Mouse (Mus musculus): ENCODE data around the gene Ank3. TPM values are rescaled to one million over a fixed set of nuclear protein-coding genes. Genes with fewer than 3 reads are reported as not detected.

Gene Ank3
- total and polyA plus RNA-seq, 3 experiments, result 3.2 to 6.7 TPM; not detected in 1

DNA sequence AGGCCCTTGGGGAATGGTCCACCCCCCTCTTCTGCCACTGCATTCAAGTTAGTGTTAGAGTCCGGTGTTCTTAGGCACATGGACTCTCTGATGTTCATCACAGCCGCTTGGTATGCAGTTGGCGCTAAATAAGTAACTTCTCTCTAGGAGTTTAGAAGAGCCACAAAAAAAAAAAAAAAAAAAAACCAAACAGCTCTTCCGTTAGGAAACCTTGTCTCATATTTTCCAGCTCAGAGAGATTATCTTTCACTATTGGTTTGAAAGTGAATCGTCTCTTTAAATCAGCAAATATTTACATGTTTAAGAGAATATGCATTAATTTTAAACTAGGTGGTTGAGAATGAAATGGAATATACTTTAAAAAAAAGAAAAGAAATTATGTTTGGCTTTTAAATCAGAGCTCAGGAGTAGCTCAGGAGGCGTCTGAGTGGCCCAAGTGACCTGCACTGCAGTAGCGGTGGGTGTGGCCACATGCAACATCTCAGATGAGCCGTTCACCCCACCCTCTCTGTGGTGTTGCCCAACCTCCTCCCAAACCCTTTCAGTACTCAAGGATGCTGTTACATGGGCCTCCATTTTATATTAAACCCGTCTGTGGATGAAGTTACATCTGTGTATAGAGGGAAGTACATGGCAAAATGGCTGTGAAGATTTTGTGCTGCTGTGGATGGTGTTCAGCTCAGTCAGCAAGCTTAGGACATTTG, 138.0 kb downstream of the Ank3 start:
- Histone ChIP-seq H3K27me3 (ENCODE audit: control insufficient read depth in 1 of 2, insufficient read depth in 2 of 2, low read length in 2 of 2) (no peaks in the 10 kb centered on the region), H3K79me2 (ENCODE audit: control insufficient read depth, insufficient read depth, low read length, poor library complexity) (no peaks in the 10 kb centered on the region), H3K4me1 (ENCODE audit: control insufficient read depth in 1 of 2, insufficient read depth in 2 of 2, low read length in 2 of 2) (no peaks in the 10 kb centered on the region), H3K9me3 (replicated peaks; ENCODE audit: insufficient read depth, low read length) (no peaks in the 10 kb centered on the region), H3K27ac (ENCODE audit: control insufficient read depth, low read depth, low read length) (no peak overlapping the region), H3K9ac (ENCODE audit: control insufficient read depth, low read depth, low read length, poor library complexity, severe bottlenecking) (no peak overlapping the region), H3K36me3 (ENCODE audit: control insufficient read depth in 1 of 2, insufficient read depth in 2 of 2, low read length in 2 of 2) (no peaks in the 10 kb centered on the region), H3K4me3 (ENCODE audit: control insufficient read depth in 1 of 2, insufficient read depth in 1 of 2, low read depth in 2 of 2, low read length in 2 of 2) (no peak overlapping the region)
- no peak for DNase-seq (ENCODE audit: low read depth, low spot score)
- TF ChIP-seq MXI1 (IDR thresholded peaks at IDR 0.05; ENCODE audit: low read depth, low read length) (no peak), MAZ (IDR thresholded peaks at IDR 0.05; ENCODE audit: low read depth, low read length) (no peak), RCOR1 (IDR thresholded peaks at IDR 0.05; ENCODE audit: low read depth, low read length) (no peak), TBP (IDR thresholded peaks at IDR 0.05; ENCODE audit: low read depth, low read length) (no peak), USF2 (IDR thresholded peaks at IDR 0.05; ENCODE audit: borderline replicate concordance in 1 of 2, insufficient read depth in 1 of 2, low read depth in 1 of 2, low read length in 2 of 2) (no peak), RAD21 (IDR thresholded peaks at IDR 0.05; ENCODE audit: low read depth, low read length) (no peak), MYB (IDR thresholded peaks at IDR 0.05; ENCODE audit: low read depth, low read length) (no peak), BHLHE40 (IDR thresholded peaks at IDR 0.05; ENCODE audit: borderline replicate concordance, low read depth, low read length) (no peak), MEF2A (IDR thresholded peaks at IDR 0.05; ENCODE audit: extremely low read depth, insufficient replicate concordance, low read depth, low read length, poor library complexity, severe bottlenecking) (no peak)

DNA sequence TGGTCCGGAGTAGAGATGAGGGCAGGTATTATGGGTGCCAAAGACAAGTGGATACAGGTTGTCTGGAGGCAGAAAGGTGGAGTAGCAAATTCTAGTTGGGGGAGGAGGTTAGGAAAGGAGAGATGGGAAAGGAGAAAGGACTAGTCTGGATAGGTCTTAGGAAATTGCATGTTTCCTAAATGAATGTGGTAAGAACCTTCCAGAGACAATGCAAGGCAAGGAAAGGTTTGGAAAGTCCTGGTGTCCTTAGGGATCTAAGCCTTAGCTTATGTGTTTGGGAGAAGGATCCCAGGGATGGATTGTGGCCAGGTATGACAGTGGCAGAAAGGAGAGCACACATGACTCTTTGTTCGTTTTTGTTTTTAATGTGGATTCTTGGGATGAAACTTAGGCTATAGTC, 139.7 kb downstream of the Ank3 start:
- Histone ChIP-seq H3K4me1 (ENCODE audit: control insufficient read depth in 1 of 2, insufficient read depth in 2 of 2, low read length in 2 of 2) (no peaks in the 10 kb centered on the region), H3K79me2 (ENCODE audit: control insufficient read depth, insufficient read depth, low read length, poor library complexity) (no peaks in the 10 kb centered on the region), H3K4me3 (ENCODE audit: control insufficient read depth in 1 of 2, insufficient read depth in 1 of 2, low read depth in 2 of 2, low read length in 2 of 2) (no peak overlapping the region), H3K27me3 (ENCODE audit: control insufficient read depth in 1 of 2, insufficient read depth in 2 of 2, low read length in 2 of 2) (no peaks in the 10 kb centered on the region), H3K27ac (ENCODE audit: control insufficient read depth, low read depth, low read length) (no peak overlapping the region), H3K9me3 (replicated peaks; ENCODE audit: insufficient read depth, low read length) (no peaks in the 10 kb centered on the region), H3K9ac (ENCODE audit: control insufficient read depth, low read depth, low read length, poor library complexity, severe bottlenecking) (no peak overlapping the region), H3K36me3 (ENCODE audit: control insufficient read depth in 1 of 2, insufficient read depth in 2 of 2, low read length in 2 of 2) (no peaks in the 10 kb centered on the region)
- DNase-seq (ENCODE audit: low read depth, low spot score), result no peak
- TF ChIP-seq CHD1 (IDR thresholded peaks at IDR 0.05; ENCODE audit: low read depth, low read length) (no peak), MYB (IDR thresholded peaks at IDR 0.05; ENCODE audit: low read depth, low read length) (no peak), ETS1 (IDR thresholded peaks at IDR 0.05; ENCODE audit: low read depth, low read length) (no peak), EP300 (IDR thresholded peaks at IDR 0.05; ENCODE audit: low read depth in 1 of 2, low read length in 2 of 2) (no peak), JUND (IDR thresholded peaks at IDR 0.05; ENCODE audit: low read depth, low read length) (no peak), MXI1 (IDR thresholded peaks at IDR 0.05; ENCODE audit: low read depth, low read length) (no peak), ZKSCAN1 (IDR thresholded peaks at IDR 0.05; ENCODE audit: low read depth, low read length) (no peak), MYC (IDR thresholded peaks at IDR 0.05; ENCODE audit: low read depth, low read length) (no peak), NELFE (IDR thresholded peaks at IDR 0.05; ENCODE audit: low read depth, low read length) (no peak)

All from MEL (cell line).